Mouse (Mus musculus): Measurements from ENCODE around the gene G6pc3. TPM values are rescaled to one million over a fixed set of nuclear protein-coding genes. Genes with fewer than 3 reads are reported as not detected.

The G6pc3 gene
- total and polyA plus RNA-seq, 2 experiments from 2014 or later = 42.0 to 68.5 TPM

DNA sequence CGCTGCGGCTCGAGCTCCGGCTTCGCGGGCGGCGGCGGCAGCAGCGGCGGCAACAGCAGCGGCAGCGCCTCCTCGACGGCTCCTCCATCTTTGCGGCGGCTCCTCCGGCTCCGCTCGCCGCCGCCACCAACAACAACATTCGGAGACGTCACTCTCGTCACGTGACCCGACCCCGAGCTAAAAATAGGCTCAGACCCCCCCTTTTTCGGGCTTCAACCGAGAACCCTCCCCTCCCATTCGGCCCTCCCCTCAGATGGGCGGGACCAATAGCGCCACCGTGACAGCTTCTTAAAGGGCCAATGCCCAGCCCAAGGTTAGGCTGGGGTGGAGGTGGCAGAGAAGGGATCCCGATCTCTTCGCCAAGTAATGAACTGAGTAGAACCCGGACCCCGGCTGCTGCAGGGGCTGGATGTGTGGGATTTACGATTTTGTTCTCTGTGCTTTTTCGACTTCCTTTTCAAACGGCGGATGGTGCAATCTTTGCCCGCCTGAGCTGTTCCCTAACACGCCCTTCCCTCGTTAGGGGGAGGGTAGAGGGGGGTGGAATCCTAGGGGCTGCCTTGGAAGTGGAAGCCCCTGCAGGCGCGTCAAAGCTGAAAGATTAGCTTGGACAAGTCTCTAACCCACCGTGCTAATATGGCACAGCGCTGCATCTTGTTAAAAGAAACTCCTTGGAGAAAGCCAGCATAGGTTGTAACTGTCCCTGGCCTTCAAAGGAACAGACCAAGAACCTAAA lies 40.8 kb downstream of the G6pc3 start, which contains the start of gene Hdac5:
Hdac5 (minus strand) TSS at position 161 of the 736 bp plus-strand sequence.
- H3K36me3 ChIP-seq (ENCODE audit: insufficient read depth, low read length) = no peaks in the 10 kb centered on the region
- H3K4me1 ChIP-seq (ENCODE audit: insufficient read depth, low read length) = peaks cover 17% of the 10 kb centered on the region
- TF ChIP-seq CTCF (IDR thresholded peaks at IDR 0.05) = peak; percentile 31
- H3K27me3 ChIP-seq (ENCODE audit: insufficient read depth, low read length) = no peaks in the 10 kb centered on the region
- peak within 1 kb of the TSS; percentile 94 for H3K9ac ChIP-seq (replicated peaks; ENCODE audit: low read length, poor library complexity, severe bottlenecking)
- ATAC-seq (ENCODE audit: low FRiP score) (peak; percentile 91), DNase-seq (ENCODE audit: low spot score) (peak; percentile 99)
- peak within 1 kb of the TSS; percentile 93 for H3K4me3 ChIP-seq (ENCODE audit: low read depth, low read length)
- 1% methylated on average over 34 of the region's 49 CpGs for WGBS
- H3K9me3 ChIP-seq (ENCODE audit: low read length) = no peaks in the 10 kb centered on the region
- peak within 1 kb of the TSS; percentile 78 for H3K4me2 ChIP-seq (ENCODE audit: low read depth, low read length, poor library complexity, severe bottlenecking)
- H3K27ac ChIP-seq (ENCODE audit: low read depth, low read length) = peak within 1 kb of the TSS; percentile 84

DNA sequence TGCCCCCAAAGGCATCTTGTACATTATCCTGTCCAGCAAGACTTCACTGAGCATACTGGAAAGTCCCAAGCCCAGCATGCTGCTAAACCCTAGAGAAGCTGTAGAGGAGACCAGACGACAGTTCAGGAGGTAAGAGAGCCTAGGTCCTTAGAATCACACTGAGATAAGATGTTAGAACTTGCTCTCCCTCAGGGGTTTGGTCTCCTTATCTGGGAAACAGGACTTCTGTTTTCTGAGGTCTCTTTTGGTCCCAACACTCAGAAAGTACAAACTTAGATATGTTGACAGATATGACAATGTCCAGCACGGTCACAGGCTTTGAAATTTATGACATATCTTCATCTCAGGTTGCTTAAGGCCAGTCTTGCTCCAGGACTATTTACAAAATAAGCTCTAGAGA lies 46.6 kb downstream of the G6pc3 start:
- no peak for ATAC-seq (ENCODE audit: low FRiP score)
- no peak for TF ChIP-seq CTCF (IDR thresholded peaks at IDR 0.05)
- Histone ChIP-seq H3K9me3 (ENCODE audit: low read length) (no peaks in the 10 kb centered on the region), H3K4me3 (ENCODE audit: low read depth, low read length) (no peak overlapping the region), H3K4me2 (ENCODE audit: low read depth, low read length, poor library complexity, severe bottlenecking) (no peak overlapping the region), H3K27ac (ENCODE audit: low read depth, low read length) (no peak overlapping the region), H3K9ac (replicated peaks; ENCODE audit: low read length, poor library complexity, severe bottlenecking) (no peak overlapping the region), H3K27me3 (ENCODE audit: insufficient read depth, low read length) (no peaks in the 10 kb centered on the region), H3K36me3 (ENCODE audit: insufficient read depth, low read length) (no peaks in the 10 kb centered on the region), H3K4me1 (ENCODE audit: insufficient read depth, low read length) (no peaks in the 10 kb centered on the region)
- WGBS = 73% methylated on average over 2 of the region's 2 CpGs
- DNase-seq (ENCODE audit: low spot score) = no peak

DNA sequence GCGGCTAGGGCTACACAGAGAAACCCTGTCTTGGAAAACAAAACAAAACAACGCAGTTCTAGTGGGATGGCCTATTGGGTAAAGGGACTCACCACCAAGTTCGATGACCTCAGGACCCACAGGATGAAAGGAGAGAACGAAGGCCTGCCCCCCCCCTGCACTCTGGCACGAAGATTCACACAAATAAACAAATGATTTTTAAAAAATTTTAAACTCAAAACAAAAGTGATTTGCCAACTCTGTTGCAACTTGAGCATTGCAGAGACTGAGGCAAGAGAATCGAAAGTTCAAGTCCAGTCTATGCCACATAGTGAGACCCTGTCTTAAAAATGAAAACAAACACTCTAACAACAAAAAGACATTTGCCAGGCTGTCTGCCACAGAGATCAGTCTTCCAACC lies 51.2 kb downstream of the G6pc3 start:
- no peak for TF ChIP-seq CTCF (IDR thresholded peaks at IDR 0.05)
- Histone ChIP-seq H3K4me2 (ENCODE audit: low read depth, low read length, poor library complexity, severe bottlenecking) (no peak overlapping the region), H3K36me3 (ENCODE audit: insufficient read depth, low read length) (no peaks in the 10 kb centered on the region), H3K9me3 (ENCODE audit: low read length) (no peaks in the 10 kb centered on the region), H3K4me1 (ENCODE audit: insufficient read depth, low read length) (0 out of 2 replicates have a peak, but pooled peaks cover 3% of the 10 kb centered on the region), H3K27ac (ENCODE audit: low read depth, low read length) (no peak overlapping the region), H3K4me3 (ENCODE audit: low read depth, low read length) (no peak overlapping the region), H3K9ac (replicated peaks; ENCODE audit: low read length, poor library complexity, severe bottlenecking) (no peak overlapping the region), H3K27me3 (ENCODE audit: insufficient read depth, low read length) (no peaks in the 10 kb centered on the region)
- 87% methylated on average over 6 of the region's 6 CpGs for WGBS
- no peak for ATAC-seq (ENCODE audit: low FRiP score)
- no peak for DNase-seq (ENCODE audit: low spot score)

DNA sequence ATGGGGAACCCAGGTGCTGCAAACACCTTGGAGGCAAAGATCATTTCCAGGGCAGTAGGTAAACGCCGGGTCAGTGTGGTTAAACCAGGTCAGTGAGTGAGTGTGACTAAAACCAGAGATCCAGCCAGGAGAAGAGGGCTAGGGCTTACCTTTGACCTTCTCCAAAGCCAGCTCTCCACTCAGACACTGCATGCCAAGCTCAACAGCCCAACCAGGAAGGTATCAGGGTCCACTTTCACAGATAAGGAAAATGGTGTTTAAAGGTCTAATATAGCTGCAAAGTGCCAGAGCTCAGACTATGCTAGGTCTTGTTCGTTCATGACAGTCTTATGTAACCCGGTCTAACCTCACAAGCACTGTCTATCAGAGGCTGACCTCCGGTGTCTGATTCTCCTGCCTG lies 51.8 kb downstream of the G6pc3 start:
- Histone ChIP-seq H3K4me1 (ENCODE audit: insufficient read depth, low read length) (0 out of 2 replicates have a peak, but pooled peaks cover 3% of the 10 kb centered on the region), H3K27ac (ENCODE audit: low read depth, low read length) (no peak overlapping the region), H3K4me2 (ENCODE audit: low read depth, low read length, poor library complexity, severe bottlenecking) (no peak overlapping the region), H3K36me3 (ENCODE audit: insufficient read depth, low read length) (no peaks in the 10 kb centered on the region), H3K4me3 (ENCODE audit: low read depth, low read length) (no peak overlapping the region), H3K9me3 (ENCODE audit: low read length) (no peaks in the 10 kb centered on the region), H3K27me3 (ENCODE audit: insufficient read depth, low read length) (no peaks in the 10 kb centered on the region), H3K9ac (replicated peaks; ENCODE audit: low read length, poor library complexity, severe bottlenecking) (no peak overlapping the region)
- no peak for ATAC-seq (ENCODE audit: low FRiP score)
- no peak for TF ChIP-seq CTCF (IDR thresholded peaks at IDR 0.05)
- WGBS = 91% methylated on average over 5 of the region's 5 CpGs
- DNase-seq (ENCODE audit: low spot score) = no peak

GRCm38 (mm10) chr11:102241874-102242273 lies 52.5 kb downstream of the G6pc3 start:
- Histone ChIP-seq H3K9ac (replicated peaks; ENCODE audit: low read length, poor library complexity, severe bottlenecking) (no peak overlapping the region), H3K4me2 (ENCODE audit: low read depth, low read length, poor library complexity, severe bottlenecking) (no peak overlapping the region), H3K9me3 (ENCODE audit: low read length) (no peaks in the 10 kb centered on the region), H3K27ac (ENCODE audit: low read depth, low read length) (no peak overlapping the region), H3K36me3 (ENCODE audit: insufficient read depth, low read length) (no peaks in the 10 kb centered on the region), H3K4me1 (ENCODE audit: insufficient read depth, low read length) (0 out of 2 replicates have a peak, but pooled peaks cover 3% of the 10 kb centered on the region), H3K4me3 (ENCODE audit: low read depth, low read length) (no peak overlapping the region), H3K27me3 (ENCODE audit: insufficient read depth, low read length) (no peaks in the 10 kb centered on the region)
- DNase-seq (ENCODE audit: low spot score) (no peak), ATAC-seq (ENCODE audit: low FRiP score) (no peak)
- peak; percentile 36 for TF ChIP-seq CTCF (IDR thresholded peaks at IDR 0.05)
- WGBS = 58% methylated on average over 5 of the region's 5 CpGs

Small RNA genes lying within 50 kb of the gene (microRNA-seq; reads per million reads assigned to microRNA genes)
- gene Mir8101 (ENCODE audit: borderline number of aligned reads) = 1.0 reads per million

Other genes starting within 250 kb of the G6pc3 start
- gene Sost, start 222.6 kb upstream of the G6pc3 start, total RNA-seq (2014; rRNA removed) = 0.11 TPM in 1 of 2 replicates, not detected in the other
- 0.12 TPM in 1 of 2 replicates, not detected in the other for gene Sost, start 222.6 kb upstream of the G6pc3 start, polyA plus RNA-seq (2015; fragmentation: Nextera tagmentation; extraction: Ambion mirVana)
- not detected in 2 replicates for gene Cfap97d1, start 205.3 kb upstream of the G6pc3 start, total RNA-seq (2014; rRNA removed)
- gene Cfap97d1, start 205.3 kb upstream of the G6pc3 start, polyA plus RNA-seq (2015; fragmentation: Nextera tagmentation; extraction: Ambion mirVana) = not detected in 2 replicates
- 36.3 and 54.3 TPM in 2 replicates for gene Dusp3, start 202.6 kb upstream of the G6pc3 start, total RNA-seq (2014; rRNA removed)
- 44.1 and 48.5 TPM in 2 replicates for gene Dusp3, start 202.6 kb upstream of the G6pc3 start, polyA plus RNA-seq (2015; fragmentation: Nextera tagmentation; extraction: Ambion mirVana)
- gene Mpp3, start 161.2 kb upstream of the G6pc3 start, total RNA-seq (2014; rRNA removed) = 68.2 and 71.9 TPM in 2 replicates
- 53.9 and 54.7 TPM in 2 replicates for gene Mpp3, start 161.2 kb upstream of the G6pc3 start, polyA plus RNA-seq (2015; fragmentation: Nextera tagmentation; extraction: Ambion mirVana)
- gene Cd300lg, start 148.1 kb upstream of the G6pc3 start, total RNA-seq (2014; rRNA removed) = 0.14 TPM in 1 of 2 replicates, not detected in the other
- 0.25 TPM in 2 replicates for gene Cd300lg, start 148.1 kb upstream of the G6pc3 start, polyA plus RNA-seq (2015; fragmentation: Nextera tagmentation; extraction: Ambion mirVana)
- gene Mpp2, start 101.1 kb upstream of the G6pc3 start, total RNA-seq (2014; rRNA removed) = 59.1 and 68.4 TPM in 2 replicates
- gene Mpp2, start 101.1 kb upstream of the G6pc3 start, polyA plus RNA-seq (2015; fragmentation: Nextera tagmentation; extraction: Ambion mirVana) = 33.9 and 40.7 TPM in 2 replicates
- gene Ppy, start 88.3 kb upstream of the G6pc3 start, total RNA-seq (2014; rRNA removed) = not detected in 2 replicates
- gene Ppy, start 88.3 kb upstream of the G6pc3 start, polyA plus RNA-seq (2015; fragmentation: Nextera tagmentation; extraction: Ambion mirVana) = not detected in 2 replicates
- gene Pyy, start 81.8 kb upstream of the G6pc3 start, total RNA-seq (2014; rRNA removed) = not detected in 2 replicates
- not detected in 2 replicates for gene Pyy, start 81.8 kb upstream of the G6pc3 start, polyA plus RNA-seq (2015; fragmentation: Nextera tagmentation; extraction: Ambion mirVana)
- gene Nags, start 44.1 kb upstream of the G6pc3 start, total RNA-seq (2014; rRNA removed) = 0.14 and 0.16 TPM in 2 replicates
- gene Nags, start 44.1 kb upstream of the G6pc3 start, polyA plus RNA-seq (2015; fragmentation: Nextera tagmentation; extraction: Ambion mirVana) = 0.09 and 0.11 TPM in 2 replicates
- gene Tmem101, start 33.2 kb upstream of the G6pc3 start, total RNA-seq (2014; rRNA removed) = 35.2 and 41.1 TPM in 2 replicates
- 42.4 and 44.4 TPM in 2 replicates for gene Tmem101, start 33.2 kb upstream of the G6pc3 start, polyA plus RNA-seq (2015; fragmentation: Nextera tagmentation; extraction: Ambion mirVana)
- 77.7 and 86.2 TPM in 2 replicates for gene Lsm12, start 4.3 kb upstream of the G6pc3 start, total RNA-seq (2014; rRNA removed)
- 130 and 147 TPM in 2 replicates for gene Lsm12, start 4.3 kb upstream of the G6pc3 start, polyA plus RNA-seq (2015; fragmentation: Nextera tagmentation; extraction: Ambion mirVana)
- 183 and 263 TPM in 2 replicates for gene Hdac5, start 40.5 kb downstream of the G6pc3 start, total RNA-seq (2014; rRNA removed)
- 61.9 and 65.9 TPM in 2 replicates for gene Hdac5, start 40.5 kb downstream of the G6pc3 start, polyA plus RNA-seq (2015; fragmentation: Nextera tagmentation; extraction: Ambion mirVana)
- 2.1 TPM in 2 replicates for gene BC030867, start 59.3 kb downstream of the G6pc3 start, total RNA-seq (2014; rRNA removed)
- 0.53 and 0.60 TPM in 2 replicates for gene BC030867, start 59.3 kb downstream of the G6pc3 start, polyA plus RNA-seq (2015; fragmentation: Nextera tagmentation; extraction: Ambion mirVana)
- gene Asb16, start 79.1 kb downstream of the G6pc3 start, total RNA-seq (2014; rRNA removed) = 2.3 and 2.5 TPM in 2 replicates
- 0.28 and 0.32 TPM in 2 replicates for gene Asb16, start 79.1 kb downstream of the G6pc3 start, polyA plus RNA-seq (2015; fragmentation: Nextera tagmentation; extraction: Ambion mirVana)
- gene Tmub2, start 95.3 kb downstream of the G6pc3 start, total RNA-seq (2014; rRNA removed) = 80.5 and 90.8 TPM in 2 replicates
- 65.4 and 73.9 TPM in 2 replicates for gene Tmub2, start 95.3 kb downstream of the G6pc3 start, polyA plus RNA-seq (2015; fragmentation: Nextera tagmentation; extraction: Ambion mirVana)
- gene Atxn7l3, start 107.0 kb downstream of the G6pc3 start, total RNA-seq (2014; rRNA removed) = 166 and 169 TPM in 2 replicates
- gene Atxn7l3, start 107.0 kb downstream of the G6pc3 start, polyA plus RNA-seq (2015; fragmentation: Nextera tagmentation; extraction: Ambion mirVana) = 25.4 and 26.5 TPM in 2 replicates
- 64.3 and 71.4 TPM in 2 replicates for gene Ubtf, start 130.1 kb downstream of the G6pc3 start, total RNA-seq (2014; rRNA removed)
- gene Ubtf, start 130.1 kb downstream of the G6pc3 start, polyA plus RNA-seq (2015; fragmentation: Nextera tagmentation; extraction: Ambion mirVana) = 56.3 and 64.3 TPM in 2 replicates
- gene Slc4a1, start 176.6 kb downstream of the G6pc3 start, total RNA-seq (2014; rRNA removed) = 0.33 and 1.1 TPM in 2 replicates
- gene Slc4a1, start 176.6 kb downstream of the G6pc3 start, polyA plus RNA-seq (2015; fragmentation: Nextera tagmentation; extraction: Ambion mirVana) = 0.27 and 0.42 TPM in 2 replicates
- gene Rundc3a, start 203.8 kb downstream of the G6pc3 start, total RNA-seq (2014; rRNA removed) = 379 and 397 TPM in 2 replicates
- gene Rundc3a, start 203.8 kb downstream of the G6pc3 start, polyA plus RNA-seq (2015; fragmentation: Nextera tagmentation; extraction: Ambion mirVana) = 127 and 133 TPM in 2 replicates
- gene Slc25a39, start 218.3 kb downstream of the G6pc3 start, total RNA-seq (2014; rRNA removed) = 139 and 176 TPM in 2 replicates
- gene Slc25a39, start 218.3 kb downstream of the G6pc3 start, polyA plus RNA-seq (2015; fragmentation: Nextera tagmentation; extraction: Ambion mirVana) = 132 and 148 TPM in 2 replicates
- gene Grn, start 240.7 kb downstream of the G6pc3 start, total RNA-seq (2014; rRNA removed) = 74.2 and 78.0 TPM in 2 replicates
- gene Grn, start 240.7 kb downstream of the G6pc3 start, polyA plus RNA-seq (2015; fragmentation: Nextera tagmentation; extraction: Ambion mirVana) = 90.4 and 91.7 TPM in 2 replicates